Mouse (Mus musculus) left cerebral cortex, postnatal 14 days (tissue): ENCODE data around the gene Pms1. TPM values are rescaled to one million over a fixed set of nuclear protein-coding genes. Genes with fewer than 3 reads are reported as not detected.
"Not testable (repeated sequence)": the region's sequence is repeated elsewhere in the genome, so short reads cannot be mapped to it uniquely, and the experiment has no call there.

Experiments used
- DNase-seq, 2 experiments: peaks; one replicate each; pipeline ENCODE4 v3.0.0; 2021 to 2022; ENCODE audit warnings: low spot score in 2 of 2, mixed read lengths in 1 of 2
- intact Hi-C: fragments of 180-260 bp; cut with DNase I; formaldehyde crosslinking; loops from one replicate; pipeline ENCODE4 v1.15.1; 2025
- long read RNA-seq, 2 experiments: library from polyadenylated mRNA; stranded (forward); transcript quantifications; one replicate each; pipeline ENCODE4 v2.0.0; 2021
- total RNA-seq, 2 experiments: library from RNA; stranded (reverse); gene quantifications; 2 replicates each; pipeline ENCODE4 v1.2.3; 2021

The Pms1 gene
- total RNA-seq, result 10 to 100 TPM; 11.2 to 13.9 TPM
- long read RNA-seq, experiment 1, partial matches to known transcripts, result 0 of 5 reads
- long read RNA-seq, experiment 1, other reads (novel, unspliced or antisense), result 3 of 5 reads
- long read RNA-seq, experiment 2, partial matches to known transcripts, result 0 of 4 reads
- long read RNA-seq, experiment 2, other reads (novel, unspliced or antisense), result 1 of 4 reads

- DNase-seq, result peak; percentile 92 to 95
- intact Hi-C loops, result loop anchor here (5.0 kb wide), 1 partner anchor 56 kb away; the partner anchor contains the start of genes Asdurf, Asnsd1 and Gm28551
Measured at GRCm38 (mm10) chr1:53296581-53297383, at the start of gene Pms1, which contains the start of the genes Ormdl1 and Gm28778. Gene Pms1 (minus strand): TSS chr1:53297018. Gene Ormdl1 (plus strand): TSS chr1:53297095. Gene Gm28778 (plus strand): TSS chr1:53297111.

GRCm38 (mm10) chr1:53341071-53341470 is 44.3 kb upstream of the Pms1 start:
- intact Hi-C loops, result no loop called here

GRCm38 (mm10) chr1:53337403-53337802 is 40.6 kb upstream of the Pms1 start:
- intact Hi-C loops, result not testable (repeated sequence)

More at GRCm38 (mm10) chr1:53341071-53341470, 44.3 kb upstream of the Pms1 start:
- no peak for DNase-seq

GRCm38 (mm10) chr1:53335465-53335864 is 38.6 kb upstream of the Pms1 start:
- no peak for DNase-seq
- intact Hi-C loops, result no loop called here

More at GRCm38 (mm10) chr1:53337403-53337802, 40.6 kb upstream of the Pms1 start:
- not testable (repeated sequence) for DNase-seq

- intact Hi-C loops, DNase-seq: not testable (repeated sequence)
Measured at GRCm38 (mm10) chr1:53333527-53333926, 36.7 kb upstream of the Pms1 start.

GRCm38 (mm10) chr1:53324827-53325494 is 28.1 kb upstream of the Pms1 start:
- intact Hi-C loops, result no loop called here

GRCm38 (mm10) chr1:53324277-53324676 is 27.5 kb upstream of the Pms1 start:
- DNase-seq, result no peak
- intact Hi-C loops, result no loop called here

More at GRCm38 (mm10) chr1:53324827-53325494, 28.1 kb upstream of the Pms1 start:
- DNase-seq, result no peak

GRCm38 (mm10) chr1:53323254-53323653 is 26.4 kb upstream of the Pms1 start:
- intact Hi-C loops, result no loop called here

GRCm38 (mm10) chr1:53321662-53322344 is 25.0 kb upstream of the Pms1 start:
- no peak for DNase-seq
- intact Hi-C loops, result no loop called here

More at GRCm38 (mm10) chr1:53323254-53323653, 26.4 kb upstream of the Pms1 start:
- no peak for DNase-seq

GRCm38 (mm10) chr1:53312989-53313967 is 16.5 kb upstream of the Pms1 start, which contains the start of gene Osgepl1:
Gene Osgepl1 (plus strand): TSS chr1:53313624.
- intact Hi-C loops, result loop anchor here (5.0 kb wide), 1 partner anchor 39 kb away; the partner anchor contains the start of genes Asdurf, Asnsd1 and Gm28551
- peak; percentile 78 to 86 for DNase-seq

- intact Hi-C loops, result no loop called here
- no peak for DNase-seq
Measured at GRCm38 (mm10) chr1:53300506-53300905, 3.7 kb upstream of the Pms1 start.

- DNase-seq, result no peak
- intact Hi-C loops, result no loop called here
Measured at GRCm38 (mm10) chr1:53291197-53291596, 5.6 kb downstream of the Pms1 start.

GRCm38 (mm10) chr1:53272646-53273045 is 24.2 kb downstream of the Pms1 start:
- intact Hi-C loops, result loop anchor here (2.0 to 10.0 kb wide), 2 partner anchors 220 to 318 kb away; no protein-coding TSS in a partner anchor
- DNase-seq, result peak; percentile 54 to 62

- DNase-seq, result no peak
- intact Hi-C loops, result loop anchor here (10.0 kb wide), 1 partner anchor 315 kb away; no protein-coding TSS in a partner anchor
Measured at GRCm38 (mm10) chr1:53269901-53270300, 26.9 kb downstream of the Pms1 start.

GRCm38 (mm10) chr1:53264958-53265612 is 31.7 kb downstream of the Pms1 start:
- DNase-seq, intact Hi-C loops: not testable (repeated sequence)

GRCm38 (mm10) chr1:53226063-53226462 is 70.8 kb downstream of the Pms1 start:
- intact Hi-C loops, result no loop called here
- no peak for DNase-seq

GRCm38 (mm10) chr1:53225616-53226015 is 71.2 kb downstream of the Pms1 start:
- intact Hi-C loops, result no loop called here
- DNase-seq, result peak in 1 of 2 experiments; percentile 3
